Mouse (Mus musculus) brain, adult 2 months (tissue): ENCODE results near the gene Cic.
"Not testable (repeated sequence)": the region's sequence is repeated elsewhere in the genome, so short reads cannot be mapped to it uniquely, and the experiment has no call there.

Source experiments
- DNase-seq: peaks from one replicate; pipeline ENCODE4 v3.0.0; 2011; ENCODE audit warnings: low read depth, low spot score

Cic gene

DNA sequence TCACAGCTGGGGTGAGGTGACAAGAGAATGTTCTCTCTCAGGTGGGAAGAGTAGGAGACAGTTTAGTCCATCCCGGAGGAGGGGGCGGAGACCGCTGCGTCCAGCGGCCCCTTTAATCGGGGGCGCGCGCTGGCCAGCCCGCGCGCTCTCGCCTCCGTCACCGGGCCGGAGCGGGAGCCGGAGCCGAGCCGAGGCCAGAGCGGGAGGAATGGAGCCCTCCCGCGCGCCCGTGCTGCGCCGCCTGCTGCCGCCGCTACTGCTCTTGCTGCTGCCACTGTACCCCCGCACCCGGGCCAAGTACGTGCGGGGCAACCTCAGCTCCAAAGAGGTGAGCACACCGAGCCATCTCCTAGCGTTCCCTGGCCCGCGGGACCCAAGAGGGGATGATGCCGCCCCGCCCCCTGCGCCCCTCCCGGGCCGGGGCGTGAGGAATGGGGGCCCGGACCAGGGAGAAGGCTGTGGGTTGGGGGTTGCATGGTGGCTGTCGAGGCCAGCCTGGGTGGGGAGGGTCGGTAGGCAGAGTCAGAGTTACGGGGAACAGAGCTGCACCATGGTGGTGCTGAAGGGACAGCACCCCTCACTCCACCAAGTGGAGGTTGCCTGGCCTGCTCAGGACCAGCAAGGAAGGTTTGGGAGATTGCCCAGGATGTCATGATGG, 38.6 kb downstream of the Cic start, which contains the start of gene Tmem145:
Gene Tmem145, plus strand, starts transcription at position 151 of the 658 bp plus-strand sequence.
- peak; percentile 71 for DNase-seq

DNA sequence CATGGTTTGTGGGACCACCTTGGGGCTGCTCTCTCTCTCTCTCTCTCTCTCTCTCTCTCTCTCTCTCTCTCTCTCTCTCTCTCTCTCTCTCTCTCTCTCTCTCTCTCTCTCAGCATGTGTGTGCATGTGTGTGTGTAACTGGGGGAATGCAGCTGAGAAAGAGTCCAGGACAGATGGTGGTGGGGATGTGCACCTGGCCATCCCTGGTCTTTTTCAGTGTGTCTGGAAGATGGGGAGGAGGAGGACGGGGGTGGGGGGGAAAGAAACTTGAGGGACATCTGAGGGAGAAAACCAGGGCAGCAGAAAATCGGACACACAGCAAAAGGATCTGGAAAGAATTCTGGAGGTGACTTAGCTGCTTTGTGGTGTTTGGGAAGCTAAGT, 39.1 kb downstream of the Cic start:
- peak; percentile 75 for DNase-seq

DNA sequence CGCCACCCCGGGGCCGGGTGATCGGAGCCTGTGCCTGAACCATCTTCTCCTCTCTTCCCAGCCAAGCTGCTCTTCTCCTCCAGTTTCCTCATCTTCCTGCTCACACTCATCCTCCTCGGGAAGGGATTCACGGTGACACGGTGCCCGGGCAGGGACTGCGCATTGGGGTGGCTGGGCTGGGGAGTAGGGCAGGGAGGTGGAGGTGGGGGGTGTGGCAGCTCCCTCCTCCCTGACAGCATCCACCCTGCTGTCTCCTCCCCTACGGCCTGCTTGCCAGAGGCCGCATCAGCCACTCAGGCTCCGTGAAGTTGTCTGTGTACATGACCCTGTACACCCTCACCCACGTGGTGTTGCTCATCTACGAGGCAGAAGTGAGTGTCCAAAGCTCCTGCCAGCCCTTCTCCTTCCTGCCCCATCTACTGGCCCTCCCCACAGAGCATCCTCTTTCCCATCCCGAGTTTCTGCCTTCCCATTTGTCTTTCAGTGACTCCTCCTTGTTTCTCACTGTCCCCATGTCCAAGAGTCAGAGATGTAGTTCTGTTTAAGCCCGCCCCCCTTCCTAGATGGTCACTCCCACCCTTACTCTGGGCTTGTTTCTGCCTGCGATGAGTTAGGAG, 41.3 kb downstream of the Cic start:
- DNase-seq: no peak

DNA sequence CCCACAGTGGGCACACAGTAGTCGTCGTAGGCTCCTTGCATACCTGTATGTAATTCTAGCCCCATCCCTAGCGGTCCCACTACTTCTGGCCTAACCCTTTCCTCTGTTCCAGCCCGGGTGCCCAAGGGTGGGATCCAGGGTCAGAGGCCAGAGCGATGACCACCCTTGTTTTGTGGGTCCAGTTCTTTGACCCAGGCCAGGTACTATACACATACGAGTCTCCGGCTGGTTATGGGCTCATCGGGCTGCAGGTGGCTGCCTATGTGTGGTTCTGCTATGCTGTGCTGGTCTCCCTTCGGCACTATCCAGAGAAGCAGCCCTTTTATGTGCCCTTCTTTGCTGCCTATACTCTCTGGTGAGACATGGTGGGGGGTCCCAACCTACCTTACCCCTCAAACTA, 41.9 kb downstream of the Cic start:
- no peak for DNase-seq

- no peak for DNase-seq
Observed at GRCm38 (mm10) chr7:25311193-25311592, 43.7 kb downstream of the Cic start.

- peak; percentile 43 for DNase-seq
Observed at GRCm38 (mm10) chr7:25313325-25313724, 45.8 kb downstream of the Cic start.

- no peak for DNase-seq
Observed at GRCm38 (mm10) chr7:25314606-25315305, 47.3 kb downstream of the Cic start.

- no peak for DNase-seq
Observed at GRCm38 (mm10) chr7:25315306-25316041, 48.0 kb downstream of the Cic start.

GRCm38 (mm10) chr7:25316532-25317445, 49.3 kb downstream of the Cic start, which contains the start of gene Megf8:
TSS of gene Megf8 (plus strand) at chr7:25317164.
- DNase-seq: peak; percentile 100

DNA sequence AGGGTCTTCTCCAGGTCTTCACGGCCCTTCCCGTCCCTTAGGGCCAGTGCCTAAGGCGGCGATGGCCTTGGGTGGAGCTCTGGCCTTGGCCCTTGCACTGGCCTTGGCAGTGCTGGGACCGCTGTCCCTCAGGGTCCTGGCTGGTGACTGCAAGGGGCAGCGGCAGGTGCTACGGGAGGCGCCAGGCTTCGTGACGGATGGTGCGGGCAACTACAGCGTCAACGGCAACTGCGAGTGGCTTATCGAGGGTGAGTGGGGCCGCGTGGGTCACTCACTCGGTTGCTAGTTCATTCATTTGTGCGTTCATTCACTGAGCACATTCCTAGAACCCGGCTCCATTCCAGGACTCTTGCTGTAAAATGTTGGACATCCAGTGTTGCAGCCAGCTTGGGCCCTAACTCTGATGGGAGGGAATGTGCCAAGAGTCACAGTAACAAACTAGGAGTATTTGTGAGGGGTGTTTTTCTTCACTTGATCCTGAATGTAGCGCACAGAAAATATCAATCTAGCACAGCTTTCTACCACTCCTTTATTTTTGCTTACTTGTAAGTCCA, 50.0 kb downstream of the Cic start:
- DNase-seq: peak; percentile 58

DNA sequence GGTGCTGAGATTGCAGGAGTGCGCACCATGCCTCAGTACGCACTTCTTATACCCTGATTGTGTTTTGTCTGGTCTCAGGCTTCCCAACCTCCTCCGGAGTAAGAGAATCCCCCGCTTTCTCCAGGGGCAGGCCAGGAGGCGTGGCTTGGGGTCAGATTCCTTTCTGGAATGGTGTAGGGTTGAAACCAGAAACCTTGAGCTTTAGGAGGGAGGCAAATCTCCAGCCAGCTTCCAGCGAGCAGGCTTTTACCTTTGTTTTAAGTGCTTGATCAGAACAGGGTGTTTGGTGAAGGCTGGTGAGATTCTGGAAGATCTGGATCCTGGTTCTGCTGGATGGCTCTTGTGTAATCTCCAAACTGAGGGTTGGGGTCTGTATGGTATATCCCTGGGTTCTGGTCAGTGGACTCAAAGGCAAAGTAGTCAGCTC, 54.6 kb downstream of the Cic start:
- DNase-seq: no peak

GRCm38 (mm10) chr7:25323219-25323618, 55.7 kb downstream of the Cic start:
- no peak for DNase-seq

DNA sequence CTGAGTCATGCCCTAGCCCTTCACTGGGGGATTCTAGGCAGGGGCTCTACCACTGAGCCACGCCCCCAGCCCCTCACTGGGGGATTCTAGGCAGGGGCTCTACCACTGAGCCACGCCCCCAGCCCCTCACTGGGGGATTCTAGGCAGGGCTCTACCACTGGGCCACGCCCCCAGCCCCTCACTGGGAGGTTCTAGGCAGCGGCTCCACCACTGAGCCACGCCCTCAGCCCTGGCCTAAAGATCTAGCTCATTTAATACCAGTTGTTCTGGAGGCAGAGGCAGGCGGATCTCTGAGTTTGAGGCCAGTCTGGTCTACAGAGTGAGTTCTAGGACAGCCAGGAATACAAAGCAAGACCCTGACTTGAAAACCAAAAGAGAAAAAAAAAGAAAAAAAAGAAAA, 57.9 kb downstream of the Cic start:
- not testable (repeated sequence) for DNase-seq

DNA sequence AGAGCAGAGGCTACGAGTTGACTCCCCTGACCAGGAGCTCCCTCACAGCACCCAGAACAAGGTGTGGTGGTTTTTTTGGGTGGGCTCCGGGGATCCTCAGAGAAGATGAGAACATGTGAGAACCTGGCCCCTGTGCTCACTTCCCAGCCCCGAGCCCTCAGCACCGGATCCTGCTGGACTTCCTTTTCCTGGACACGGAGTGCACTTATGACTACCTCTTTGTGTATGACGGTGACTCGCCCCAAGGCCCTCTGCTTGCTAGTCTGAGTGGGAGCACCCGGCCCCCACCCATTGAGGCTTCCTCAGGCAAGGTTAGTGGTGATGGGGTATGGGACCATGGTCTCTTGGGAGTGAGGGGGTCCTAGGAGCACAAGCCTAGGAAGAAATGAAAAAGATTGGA, 58.7 kb downstream of the Cic start:
- DNase-seq: no peak

DNA sequence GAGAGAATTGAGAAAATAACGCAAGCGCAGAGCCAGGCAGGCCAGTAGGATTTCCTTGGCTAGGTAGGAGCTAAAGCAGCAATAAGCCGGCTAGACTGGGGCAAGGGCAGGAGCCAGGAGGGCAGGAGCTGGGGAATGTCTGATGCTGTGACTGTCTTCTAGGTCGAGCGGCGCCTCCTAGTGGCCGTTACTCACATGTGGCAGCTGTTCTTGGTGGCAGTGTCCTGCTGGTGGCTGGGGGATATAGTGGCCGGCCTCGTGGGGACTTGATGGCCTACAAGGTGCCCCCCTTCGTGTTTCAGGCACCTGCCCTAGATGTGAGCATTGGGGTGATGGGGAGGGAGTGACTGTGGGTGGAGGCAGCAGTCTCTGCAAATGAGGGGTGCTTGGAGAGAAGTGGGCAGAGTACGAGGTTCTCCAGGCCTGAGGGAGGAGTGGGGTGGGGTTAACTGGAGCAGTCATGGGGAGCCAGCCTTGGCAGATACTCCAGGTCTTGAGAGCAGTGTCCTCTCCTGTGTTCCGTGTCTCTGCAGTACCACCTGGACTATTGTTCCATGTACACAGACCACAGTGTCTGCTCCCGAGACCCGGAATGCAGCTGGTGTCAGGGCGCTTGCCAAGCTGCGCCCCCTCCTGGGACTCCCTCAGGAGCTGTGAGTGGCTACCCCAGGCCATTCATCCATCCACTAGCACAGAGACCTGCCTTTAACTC, 66.2 kb downstream of the Cic start:
- peak; percentile 89 for DNase-seq

DNA sequence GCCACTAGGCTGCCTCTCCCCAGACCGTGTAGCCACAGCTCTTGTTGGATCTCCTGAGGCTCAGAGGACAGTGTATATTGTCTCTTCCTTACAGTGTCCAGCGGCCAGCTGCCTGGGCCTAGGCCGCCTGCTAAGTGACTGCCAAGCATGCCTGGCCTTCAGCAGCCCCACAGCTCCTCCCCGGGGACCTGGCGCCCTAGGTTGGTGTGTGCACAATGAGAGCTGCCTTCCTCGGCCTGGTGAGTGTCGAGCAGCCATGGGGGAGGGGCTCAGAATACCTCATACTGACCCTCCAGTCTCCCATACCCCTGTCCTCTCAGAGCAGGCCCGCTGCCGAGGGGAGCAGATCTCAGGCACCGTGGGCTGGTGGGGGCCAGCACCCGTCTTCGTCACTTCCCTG, 67.0 kb downstream of the Cic start:
- DNase-seq: no peak

GRCm38 (mm10) chr7:25339329-25339728, 71.8 kb downstream of the Cic start:
- no peak for DNase-seq

GRCm38 (mm10) chr7:25341000-25341784, 73.7 kb downstream of the Cic start:
- peak; percentile 73 for DNase-seq
